Mouse (Mus musculus): Measurements from ENCODE around the gene Prdm4. TPM values are rescaled to one million over a fixed set of nuclear protein-coding genes. Genes with fewer than 3 reads are reported as not detected.

The Prdm4 gene
- 26.1 and 30.3 TPM in 2 replicates for polyA plus RNA-seq (2016; fragmentation: Nextera tagmentation; extraction: Ambion mirVana)

DNA sequence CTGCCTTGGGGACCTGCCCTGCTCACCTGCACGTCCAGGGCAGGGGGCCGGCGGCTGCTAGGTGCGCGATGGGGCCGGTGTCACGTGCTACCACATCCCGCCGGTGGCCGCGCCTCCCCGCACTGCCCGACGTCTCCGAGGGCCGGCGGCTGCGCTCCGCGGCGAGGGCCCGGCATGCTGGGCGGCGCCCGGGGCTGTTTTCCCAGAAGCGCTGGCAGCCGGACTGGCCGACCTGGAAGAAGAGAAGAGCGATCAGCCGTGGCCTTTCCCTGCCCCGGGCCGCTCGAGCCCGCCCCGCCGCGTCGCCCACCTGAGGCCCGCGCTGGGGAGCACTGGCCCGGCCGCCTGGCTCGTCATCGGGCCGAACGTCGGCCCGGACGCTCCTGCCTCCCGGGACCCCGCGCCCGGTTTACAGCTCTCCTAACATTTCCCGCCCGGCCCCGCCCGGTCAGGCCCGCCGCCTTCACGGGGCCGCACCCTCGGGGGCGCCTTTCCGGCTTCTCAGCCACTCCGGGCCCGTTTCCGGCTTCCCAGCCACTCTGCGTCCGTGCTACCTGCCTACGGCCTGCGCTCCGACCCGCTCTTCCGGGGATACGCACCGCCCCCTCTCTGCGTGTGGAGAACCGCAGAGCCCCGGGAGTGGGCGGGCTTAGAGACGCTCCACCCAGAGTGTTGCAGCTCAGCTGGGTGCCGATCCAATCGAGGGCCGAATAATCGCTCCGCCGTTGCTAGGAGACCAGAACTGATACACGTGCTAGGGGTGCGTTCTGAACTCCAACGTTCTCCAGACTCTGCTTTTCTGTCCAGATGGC, at the start of gene Prdm4:
TSS of gene Prdm4 (minus strand) at position 645 of the 812 bp plus-strand sequence.
- WGBS = under 1% methylated on average over 90 of the region's 90 CpGs
- Histone ChIP-seq H3K4me1 (replicated peaks) (peaks cover 17% of the 10 kb centered on the region), H3K27ac (peak within 1 kb of the TSS; percentile 90), H3K27me3 (ENCODE audit: insufficient read depth, poor library complexity, severe bottlenecking) (no peaks in the 10 kb centered on the region), H3K36me3 (peaks cover 31% of the 10 kb centered on the region), H3K4me3 (peak within 1 kb of the TSS; percentile 99), H3K9me3 (no peaks in the 10 kb centered on the region)
- peak; percentile 98 for DNase-seq (ENCODE audit: low spot score)

DNA sequence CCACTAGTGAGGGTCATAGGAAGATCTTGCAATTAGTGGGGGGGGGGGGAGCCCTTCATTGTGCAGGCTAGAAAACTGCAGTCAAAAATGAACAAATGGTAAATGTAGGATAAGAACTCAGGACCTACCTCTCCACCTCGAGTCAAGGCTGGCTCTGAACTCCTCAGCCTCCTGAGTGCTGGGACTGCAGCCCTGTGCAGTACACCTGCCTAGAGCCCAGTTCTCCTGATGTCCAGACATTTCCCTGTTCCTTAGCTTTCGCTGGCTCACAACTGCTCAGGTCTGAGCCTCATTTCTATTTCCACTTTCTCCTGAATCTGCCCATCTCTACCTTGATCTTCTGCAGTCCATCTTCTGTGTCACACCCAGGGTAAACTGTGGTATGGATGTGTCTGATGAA, 49.5 kb upstream of the Prdm4 start:
- WGBS = 56% methylated on average over 2 of the region's 2 CpGs
- H3K27ac ChIP-seq = no peak overlapping the region
- no peak overlapping the region for H3K4me3 ChIP-seq
- peaks cover 4% of the 10 kb centered on the region; the same call in 1 of the 2 replicates for H3K27me3 ChIP-seq (ENCODE audit: insufficient read depth, poor library complexity, severe bottlenecking)
- H3K4me1 ChIP-seq (replicated peaks) = no peaks in the 10 kb centered on the region
- H3K9me3 ChIP-seq = no peaks in the 10 kb centered on the region
- no peak for DNase-seq (ENCODE audit: low spot score)
- no peaks in the 10 kb centered on the region for H3K36me3 ChIP-seq

DNA sequence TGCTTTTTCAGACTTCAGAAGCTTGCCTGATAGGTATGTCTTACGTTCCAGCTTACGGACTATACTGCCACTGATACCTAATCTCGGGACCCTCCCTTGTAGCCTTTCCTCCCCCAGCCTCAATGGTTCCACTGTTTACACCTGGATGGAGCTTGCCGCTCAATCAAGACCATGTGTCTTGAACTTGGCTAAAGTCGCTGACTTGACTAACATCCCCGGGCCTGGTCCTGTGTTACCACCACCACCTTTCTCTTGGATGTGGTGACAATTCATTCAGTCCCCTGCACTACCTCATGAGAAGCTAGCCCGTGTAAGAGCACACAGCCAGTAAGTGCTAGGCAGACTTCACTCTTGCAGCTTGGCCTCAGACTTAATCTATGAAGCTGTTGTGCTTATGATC, 47.4 kb upstream of the Prdm4 start:
- no peak for DNase-seq (ENCODE audit: low spot score)
- no peaks in the 10 kb centered on the region for H3K9me3 ChIP-seq
- H3K27ac ChIP-seq = no peak overlapping the region
- no peaks in the 10 kb centered on the region for H3K4me1 ChIP-seq (replicated peaks)
- H3K36me3 ChIP-seq = no peaks in the 10 kb centered on the region
- peaks cover 4% of the 10 kb centered on the region; the same call in 1 of the 2 replicates for H3K27me3 ChIP-seq (ENCODE audit: insufficient read depth, poor library complexity, severe bottlenecking)
- H3K4me3 ChIP-seq = no peak overlapping the region
- 90% methylated on average over 7 of the region's 7 CpGs for WGBS

DNA sequence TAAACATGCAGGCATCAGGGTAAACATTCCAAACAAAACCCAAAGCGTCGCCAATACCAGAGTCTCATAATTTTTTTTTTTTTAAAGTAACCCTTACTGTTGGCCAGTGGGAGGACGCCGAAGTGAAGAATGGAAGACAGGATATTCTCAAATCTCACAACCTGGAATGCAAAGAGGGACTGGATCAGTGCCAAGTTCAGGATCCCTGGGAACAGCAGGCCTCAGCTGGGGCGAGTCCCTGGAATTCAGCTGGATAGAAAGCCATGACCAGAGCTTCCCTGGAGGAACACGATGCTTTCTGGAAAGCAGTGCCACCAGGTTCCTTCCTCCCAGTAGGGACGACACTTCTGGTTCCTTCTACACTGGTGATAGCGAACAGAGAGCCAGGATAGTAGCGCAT, 46.0 kb upstream of the Prdm4 start:
- DNase-seq (ENCODE audit: low spot score) = no peak
- Histone ChIP-seq H3K9me3 (no peaks in the 10 kb centered on the region), H3K27ac (no peak overlapping the region), H3K4me3 (no peak overlapping the region), H3K27me3 (ENCODE audit: insufficient read depth, poor library complexity, severe bottlenecking) (peaks cover 4% of the 10 kb centered on the region; the same call in 1 of the 2 replicates), H3K4me1 (replicated peaks) (no peaks in the 10 kb centered on the region), H3K36me3 (no peaks in the 10 kb centered on the region)
- 81% methylated on average over 9 of the region's 9 CpGs for WGBS

DNA sequence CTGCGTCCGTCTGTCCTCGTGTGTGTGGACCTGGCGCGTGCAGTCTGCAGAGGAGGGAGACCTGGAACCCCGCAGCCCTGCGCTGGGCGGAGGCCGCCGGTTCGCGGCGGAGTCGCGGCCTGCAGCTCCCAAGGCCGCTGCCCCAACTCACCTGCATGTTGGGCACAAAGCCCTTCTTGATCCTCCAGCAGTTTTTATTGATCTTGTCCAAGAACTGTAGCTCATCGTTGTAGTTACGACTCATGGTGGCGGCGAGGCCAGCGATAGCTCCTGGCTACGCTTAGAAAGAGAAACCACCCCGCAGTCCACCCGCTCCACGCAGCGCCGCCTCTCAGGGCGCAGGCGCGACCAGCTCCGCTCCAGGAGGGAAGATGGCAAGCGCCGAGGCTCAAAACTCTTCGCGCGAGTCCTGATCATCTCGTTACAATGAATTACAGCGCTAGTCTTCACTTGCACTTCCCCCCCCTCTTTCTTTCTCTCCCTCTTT, 40.6 kb upstream of the Prdm4 start, which contains the start of gene Rtcb:
TSS of gene Rtcb (minus strand) at position 360 of the 487 bp plus-strand sequence.
- DNase-seq (ENCODE audit: low spot score) = peak; percentile 95
- H3K9me3 ChIP-seq = no peaks in the 10 kb centered on the region
- H3K4me1 ChIP-seq (replicated peaks) = peaks cover 7% of the 10 kb centered on the region; the same call in 1 of the 2 replicates
- no peaks in the 10 kb centered on the region for H3K27me3 ChIP-seq (ENCODE audit: insufficient read depth, poor library complexity, severe bottlenecking)
- peaks cover 30% of the 10 kb centered on the region for H3K36me3 ChIP-seq
- H3K4me3 ChIP-seq = peak within 1 kb of the TSS; percentile 97
- H3K27ac ChIP-seq = peak within 1 kb of the TSS; percentile 92
- under 1% methylated on average over 38 of the region's 38 CpGs for WGBS

DNA sequence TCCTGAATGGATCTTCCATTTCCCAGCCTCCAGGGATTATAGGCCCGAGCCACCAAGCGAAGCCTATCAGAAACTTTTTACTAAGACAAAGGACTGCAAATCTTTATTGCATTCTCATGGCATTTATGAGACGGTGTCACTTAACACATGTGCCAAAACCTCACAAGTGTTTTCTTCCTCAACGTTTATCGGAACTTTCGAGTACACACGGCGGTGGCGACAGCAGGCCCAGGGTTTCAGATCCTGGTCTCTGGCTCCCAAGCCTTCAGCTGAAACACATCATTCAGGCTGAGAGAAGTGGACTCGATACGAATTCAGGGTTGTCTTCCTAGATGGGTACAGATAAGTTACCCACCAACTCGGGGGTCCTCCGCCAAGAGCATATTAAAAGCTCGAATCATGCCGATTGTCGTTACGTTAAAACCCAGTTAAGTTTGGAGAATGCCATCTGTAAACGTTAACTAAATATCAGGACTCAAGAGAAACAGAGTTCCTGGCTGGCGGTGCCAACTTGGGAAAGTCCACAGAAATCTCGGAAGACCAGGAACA, 40.0 kb upstream of the Prdm4 start:
- WGBS = 6% methylated on average over 20 of the region's 20 CpGs
- H3K27ac ChIP-seq = peak overlapping the region; percentile 92
- no peak for DNase-seq (ENCODE audit: low spot score)

DNA sequence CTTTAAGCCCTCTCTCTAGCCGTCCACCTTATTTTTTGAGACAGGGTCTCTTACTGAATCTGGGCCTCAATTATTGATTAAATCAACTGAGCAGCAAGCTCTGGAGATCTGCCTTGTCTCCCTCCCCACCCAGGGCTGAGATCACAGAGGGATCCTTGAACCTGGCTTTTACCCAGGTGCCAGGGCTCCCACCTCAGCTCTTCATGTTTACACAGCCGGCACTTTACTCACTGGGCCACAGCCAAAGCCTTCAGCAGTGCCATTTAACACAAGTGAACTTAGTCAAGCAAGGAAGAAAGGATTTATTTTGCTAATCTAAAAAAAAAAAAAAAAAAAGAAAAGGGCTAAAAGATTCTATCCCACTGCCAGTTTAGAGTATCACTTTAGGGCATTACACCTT, 37.5 kb upstream of the Prdm4 start:
- H3K36me3 ChIP-seq = peaks cover 61% of the 10 kb centered on the region
- peaks cover 7% of the 10 kb centered on the region; the same call in 1 of the 2 replicates for H3K4me1 ChIP-seq (replicated peaks)
- no peaks in the 10 kb centered on the region for H3K9me3 ChIP-seq
- DNase-seq (ENCODE audit: low spot score) = no peak
- H3K4me3 ChIP-seq = no peak overlapping the region
- WGBS = 94% methylated on average over 2 of the region's 2 CpGs
- H3K27me3 ChIP-seq (ENCODE audit: insufficient read depth, poor library complexity, severe bottlenecking) = no peaks in the 10 kb centered on the region
- no peak overlapping the region for H3K27ac ChIP-seq

More for the DNA sequence above, 40.0 kb upstream of the Prdm4 start:
- H3K4me1 ChIP-seq (replicated peaks) = peaks cover 7% of the 10 kb centered on the region; the same call in 1 of the 2 replicates
- H3K4me3 ChIP-seq = peak overlapping the region; percentile 97
- H3K36me3 ChIP-seq = peaks cover 36% of the 10 kb centered on the region
- no peaks in the 10 kb centered on the region for H3K27me3 ChIP-seq (ENCODE audit: insufficient read depth, poor library complexity, severe bottlenecking)
- H3K9me3 ChIP-seq = no peaks in the 10 kb centered on the region

DNA sequence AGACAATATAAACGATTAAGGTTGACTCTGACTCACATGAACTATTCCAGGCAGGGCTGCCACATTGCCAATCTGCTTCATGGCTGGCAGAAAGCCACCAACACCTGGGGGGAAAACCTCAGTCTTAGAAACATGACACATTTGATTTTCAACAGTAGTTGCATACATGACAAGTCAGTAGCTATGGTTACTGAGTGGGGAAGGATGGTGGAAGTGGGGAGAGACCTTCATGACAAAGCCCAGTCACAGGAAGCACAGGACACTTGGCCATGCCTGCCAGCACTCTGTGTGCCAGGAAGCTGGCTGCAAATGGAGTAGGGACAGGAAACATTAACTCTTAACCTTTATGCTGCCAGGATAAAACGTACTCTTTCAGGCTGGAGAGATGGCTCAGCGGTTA, 36.5 kb upstream of the Prdm4 start:
- Histone ChIP-seq H3K36me3 (peaks cover 71% of the 10 kb centered on the region), H3K27me3 (ENCODE audit: insufficient read depth, poor library complexity, severe bottlenecking) (no peaks in the 10 kb centered on the region), H3K9me3 (no peaks in the 10 kb centered on the region), H3K4me3 (no peak overlapping the region), H3K4me1 (replicated peaks) (peaks cover 7% of the 10 kb centered on the region; the same call in 1 of the 2 replicates), H3K27ac (no peak overlapping the region)
- DNase-seq (ENCODE audit: low spot score) = no peak
- WGBS = 82% methylated on average over 3 of the region's 3 CpGs

DNA sequence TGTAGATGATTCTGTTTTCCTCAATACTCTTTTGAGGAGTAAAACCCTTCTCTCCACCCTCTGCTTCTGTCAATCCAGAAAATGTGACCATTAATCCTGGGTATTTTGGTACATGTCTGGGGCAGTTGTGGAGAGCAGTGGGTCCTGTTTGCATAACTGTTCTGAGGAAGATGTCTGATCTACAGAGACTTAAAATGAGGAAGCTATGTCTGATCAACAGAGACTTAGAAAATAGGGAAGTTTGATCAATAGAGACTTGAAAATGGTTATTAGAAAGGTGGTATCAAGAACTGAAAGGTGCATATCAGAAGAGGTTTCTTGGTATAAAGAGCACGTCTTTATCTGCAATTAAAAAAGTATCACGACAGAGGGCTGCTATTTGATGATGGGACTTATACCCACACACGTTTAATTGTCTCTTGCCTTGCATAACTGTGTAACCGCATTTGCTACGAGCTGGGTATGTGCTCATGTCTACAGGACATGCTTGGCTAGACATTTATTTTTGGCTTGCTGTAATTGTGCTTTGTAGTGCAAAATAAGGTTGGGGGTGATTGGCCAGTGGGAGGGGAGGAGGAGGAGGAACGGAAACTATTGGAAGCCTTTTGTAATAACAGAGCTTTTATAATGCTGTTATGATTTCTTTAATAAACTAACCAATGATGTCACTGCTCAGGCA, 35.0 kb upstream of the Prdm4 start:
- no peak overlapping the region for H3K27ac ChIP-seq
- no peaks in the 10 kb centered on the region for H3K9me3 ChIP-seq
- H3K36me3 ChIP-seq = peaks cover 86% of the 10 kb centered on the region
- H3K27me3 ChIP-seq (ENCODE audit: insufficient read depth, poor library complexity, severe bottlenecking) = no peaks in the 10 kb centered on the region
- WGBS = 92% methylated on average over 6 of the region's 6 CpGs
- no peak overlapping the region for H3K4me3 ChIP-seq
- H3K4me1 ChIP-seq (replicated peaks) = peaks cover 7% of the 10 kb centered on the region; the same call in 1 of the 2 replicates
- DNase-seq (ENCODE audit: low spot score) = no peak

DNA sequence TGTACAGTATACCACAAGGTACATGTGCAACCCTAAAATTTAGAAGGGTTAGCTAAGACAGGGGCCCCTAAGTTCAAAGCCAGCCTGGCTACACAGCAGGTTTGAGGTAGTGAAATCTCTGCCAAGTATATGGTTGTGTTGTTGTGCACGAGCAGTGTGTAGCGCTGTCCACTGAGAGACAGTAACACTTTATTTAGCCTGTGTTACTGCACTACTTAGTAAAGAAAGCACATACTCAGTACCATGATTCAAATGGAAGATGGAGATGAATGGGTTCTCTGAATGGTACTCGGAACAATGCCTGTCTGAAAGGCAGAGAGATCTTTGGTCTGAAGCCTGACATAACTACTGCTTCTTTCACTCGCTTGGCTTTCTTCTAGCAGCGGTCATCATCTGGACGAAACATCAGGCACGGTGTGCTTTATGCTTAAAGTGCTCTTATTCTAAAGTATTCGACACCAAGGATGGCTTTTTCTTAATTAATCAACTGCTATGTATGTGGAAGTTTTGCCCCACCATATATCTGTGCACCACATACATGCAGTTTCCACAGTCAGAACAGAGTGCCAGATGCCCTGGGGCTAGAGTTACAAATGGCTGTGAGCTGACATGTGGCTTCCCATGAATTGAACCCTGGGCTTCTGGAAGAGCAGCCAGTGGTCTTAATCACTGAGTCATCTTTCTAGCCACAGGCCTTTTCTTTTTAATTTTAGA, 31.7 kb upstream of the Prdm4 start:
- H3K27ac ChIP-seq = no peak overlapping the region
- no peaks in the 10 kb centered on the region for H3K9me3 ChIP-seq
- H3K4me1 ChIP-seq (replicated peaks) = no peaks in the 10 kb centered on the region
- no peak for DNase-seq (ENCODE audit: low spot score)
- no peaks in the 10 kb centered on the region for H3K27me3 ChIP-seq (ENCODE audit: insufficient read depth, poor library complexity, severe bottlenecking)
- peaks cover 99% of the 10 kb centered on the region for H3K36me3 ChIP-seq
- WGBS = 89% methylated on average over 8 of the region's 8 CpGs
- no peak overlapping the region for H3K4me3 ChIP-seq

DNA sequence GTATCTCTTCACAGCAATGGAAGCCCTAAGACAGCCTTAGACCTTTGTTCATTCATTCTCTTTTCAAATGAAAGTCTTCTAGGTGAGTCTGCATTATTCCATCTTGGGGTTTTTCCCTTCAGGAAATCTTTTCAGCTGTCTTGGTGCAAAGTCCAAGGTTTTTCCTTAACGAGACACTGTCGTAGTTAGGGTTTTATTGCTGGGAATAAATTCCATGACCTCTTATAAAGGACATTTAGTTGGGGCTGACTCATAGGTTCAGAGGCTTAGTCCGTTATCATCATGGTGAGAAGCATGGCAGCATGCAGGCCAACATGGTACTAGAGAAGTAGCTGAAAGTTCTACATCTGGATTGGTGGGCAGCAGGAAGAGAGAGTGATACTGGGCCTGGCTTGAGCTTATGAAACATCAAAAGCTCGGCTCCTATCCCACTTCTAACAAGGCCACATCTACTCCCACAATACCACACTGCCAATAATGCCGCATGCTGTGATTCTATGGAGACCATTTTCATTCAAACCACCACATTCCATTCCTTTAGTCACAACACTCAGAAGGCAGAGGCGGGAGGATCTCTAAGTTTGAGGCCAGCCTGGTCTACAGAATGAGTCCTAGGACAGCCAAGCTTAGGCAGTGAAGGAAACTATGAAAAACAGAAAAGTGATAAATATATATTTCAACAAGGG, 19.5 kb upstream of the Prdm4 start:
- Histone ChIP-seq H3K36me3 (peaks cover 64% of the 10 kb centered on the region), H3K4me1 (replicated peaks) (no peaks in the 10 kb centered on the region), H3K27me3 (ENCODE audit: insufficient read depth, poor library complexity, severe bottlenecking) (no peaks in the 10 kb centered on the region), H3K4me3 (no peak overlapping the region), H3K9me3 (peaks cover 7% of the 10 kb centered on the region), H3K27ac (no peak overlapping the region)
- WGBS = 94% methylated on average over 6 of the region's 6 CpGs
- DNase-seq (ENCODE audit: low spot score) = no peak

DNA sequence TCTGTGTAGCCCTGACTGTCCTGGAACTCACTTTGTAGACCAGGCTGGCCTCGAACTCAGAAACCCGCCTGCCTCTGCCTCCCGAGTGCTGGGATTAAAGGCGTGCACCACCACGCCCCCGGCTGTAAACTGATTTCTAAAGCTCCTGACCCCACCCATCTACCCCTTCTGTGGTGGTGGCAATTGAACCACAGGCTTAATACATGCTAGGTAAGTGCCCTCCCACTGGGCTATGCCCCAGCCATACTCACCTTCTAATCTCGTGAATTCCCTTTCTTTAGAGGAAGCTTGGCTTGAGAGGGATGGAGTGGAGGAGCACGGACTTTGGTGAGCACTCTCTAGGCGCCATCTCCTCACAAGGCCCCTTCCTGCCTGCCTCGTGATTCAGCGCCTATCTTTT, 13.0 kb upstream of the Prdm4 start:
- no peak for DNase-seq (ENCODE audit: low spot score)
- WGBS = 89% methylated on average over 11 of the region's 11 CpGs
- Histone ChIP-seq H3K27ac (no peak overlapping the region), H3K4me1 (replicated peaks) (peaks cover 23% of the 10 kb centered on the region), H3K9me3 (no peaks in the 10 kb centered on the region), H3K36me3 (no peaks in the 10 kb centered on the region), H3K27me3 (ENCODE audit: insufficient read depth, poor library complexity, severe bottlenecking) (peaks cover 31% of the 10 kb centered on the region), H3K4me3 (no peak overlapping the region)

Data from hindbrain, embryonic 10.5 days (tissue).